Mouse (Mus musculus) ovary, postnatal 36 days (tissue): ENCODE data around the gene Mmadhc.

ENCODE experiments used
- DNase-seq: peaks from one replicate; pipeline ENCODE4 v3.0.0; 2022; ENCODE audit warnings: low spot score, mixed read lengths

Gene Mmadhc

DNA sequence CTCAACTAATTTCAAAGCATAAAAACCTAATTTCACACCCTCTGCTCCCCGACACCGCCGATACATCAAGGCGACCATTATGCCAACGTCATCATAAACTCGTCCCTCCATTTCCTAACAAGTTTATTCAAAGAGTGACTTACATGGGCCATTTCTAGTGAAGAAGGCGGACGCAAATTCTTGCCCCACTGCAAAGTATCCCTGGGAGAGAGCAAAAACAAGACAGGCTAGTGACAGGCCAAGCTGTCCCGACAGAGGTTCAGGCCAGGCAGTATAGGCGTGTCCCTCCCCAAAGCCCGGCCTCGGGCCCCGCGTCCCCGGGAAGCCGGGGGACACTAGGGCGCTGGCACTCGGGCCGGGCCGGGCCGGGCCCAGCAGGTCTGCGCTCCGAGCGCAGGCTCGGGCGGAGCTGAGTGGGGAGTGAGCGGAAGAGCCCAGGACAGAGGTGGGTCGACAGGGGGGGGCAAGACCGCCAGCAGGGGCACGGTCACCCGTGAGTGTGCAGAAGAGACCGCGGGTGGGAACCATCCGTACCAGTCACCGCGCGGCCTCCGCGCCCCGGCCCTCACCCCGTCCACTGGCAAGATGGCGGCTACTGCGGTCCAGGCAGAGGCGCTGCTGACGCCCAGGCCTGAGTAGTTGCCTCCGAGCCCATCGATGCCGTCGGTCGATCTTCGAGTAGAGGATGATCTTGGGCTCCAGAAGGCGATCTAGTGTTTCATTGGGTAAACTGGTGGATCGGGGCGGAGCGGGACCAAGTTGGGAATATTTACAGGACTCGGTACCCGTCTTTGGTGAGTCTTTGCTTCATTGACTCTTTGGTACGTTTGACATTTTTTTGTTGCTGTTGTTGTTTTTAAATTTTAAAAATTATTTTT, at the start of gene Mmadhc:
Mmadhc (minus strand) TSS at position 693 of the 878 bp plus-strand sequence.
- DNase-seq: peak; percentile 92

GRCm38 (mm10) chr2:50343598-50343997, 47.0 kb upstream of the Mmadhc start:
- DNase-seq: no peak

DNA sequence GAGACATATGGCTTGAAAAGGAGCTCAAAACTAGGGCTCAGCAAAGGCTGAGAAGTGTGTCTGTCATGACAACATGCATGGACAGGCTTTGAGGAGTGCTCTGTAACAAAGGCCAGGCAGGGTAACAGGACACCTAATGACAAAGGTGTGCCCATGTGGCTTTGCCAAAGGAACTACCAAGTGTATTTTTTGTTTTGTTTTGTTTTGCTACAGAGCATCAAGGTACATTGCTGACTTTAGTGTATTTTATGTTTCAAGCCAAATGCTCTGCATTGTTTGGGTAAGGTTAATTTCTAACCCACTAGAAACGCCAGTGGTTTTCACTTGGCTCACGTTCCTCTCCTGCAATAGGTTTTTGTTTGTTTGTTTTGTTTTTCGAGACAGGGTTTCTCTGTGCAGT, 42.5 kb upstream of the Mmadhc start:
- DNase-seq: no peak

DNA sequence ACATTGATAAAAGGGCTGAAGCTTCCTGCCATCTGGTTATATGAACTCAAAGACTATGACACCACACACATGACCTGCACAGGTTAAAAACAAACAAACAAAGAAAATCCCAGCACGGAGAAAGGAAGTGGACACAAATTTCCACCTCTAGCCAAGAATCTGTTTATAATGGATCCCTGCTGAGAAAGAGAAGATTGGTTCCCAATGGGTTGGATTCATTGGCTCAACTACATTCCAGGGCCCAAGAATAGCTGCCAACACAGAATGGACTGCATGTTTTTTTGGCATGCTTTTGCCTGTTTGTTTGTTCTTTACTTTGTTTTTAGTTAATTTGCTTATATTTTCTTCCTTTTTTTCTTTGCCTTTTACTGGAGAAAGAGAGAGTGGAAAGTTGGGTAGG, 41.0 kb upstream of the Mmadhc start:
- DNase-seq: no peak

DNA sequence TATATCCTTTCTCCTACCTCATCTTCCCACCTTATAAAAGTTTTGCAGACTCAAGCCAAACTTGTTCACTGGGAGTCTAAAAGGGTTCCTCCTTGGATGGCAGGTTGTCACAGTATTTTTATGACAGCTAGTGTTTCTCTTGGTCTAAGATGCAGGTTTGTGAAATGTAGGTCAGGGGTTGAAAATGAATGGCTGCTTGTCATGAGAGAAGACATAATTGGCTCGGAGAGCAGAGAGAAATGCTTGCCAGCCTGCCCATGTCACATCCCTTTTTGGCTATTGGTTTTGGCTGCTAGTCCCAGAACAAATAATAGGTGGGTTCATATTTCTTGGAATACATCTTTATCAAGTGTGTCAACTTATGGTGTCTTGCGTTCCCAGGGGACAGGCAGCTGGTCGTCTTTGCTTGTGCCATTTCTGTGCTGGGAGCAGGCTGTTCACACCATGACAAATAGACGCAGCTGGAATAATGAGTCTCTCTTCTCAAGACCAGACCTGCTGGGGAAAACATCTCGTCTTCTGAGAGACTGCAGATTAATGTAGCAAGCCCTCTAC, 35.2 kb upstream of the Mmadhc start:
- no peak for DNase-seq

GRCm38 (mm10) chr2:50328181-50328580, 31.6 kb upstream of the Mmadhc start:
- no peak for DNase-seq

DNA sequence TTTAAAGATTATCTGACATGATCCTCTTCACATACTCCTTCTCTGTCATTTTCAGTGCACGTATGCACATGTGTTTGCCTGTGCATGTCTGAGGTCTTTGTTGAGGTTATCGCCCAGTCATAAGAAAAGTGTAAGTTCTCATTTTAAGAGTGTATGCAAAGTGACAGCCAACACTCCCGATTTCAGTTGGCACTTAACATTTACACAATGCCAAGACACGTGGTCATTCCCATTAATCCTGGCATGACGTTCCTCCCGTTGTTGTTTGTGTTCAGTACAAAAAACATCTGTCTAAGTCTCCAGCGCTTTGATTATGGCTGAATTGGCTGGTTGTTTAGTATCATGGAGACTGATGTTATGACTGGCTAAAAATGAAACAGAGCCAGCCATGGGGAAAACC, 28.2 kb upstream of the Mmadhc start:
- DNase-seq: no peak

DNA sequence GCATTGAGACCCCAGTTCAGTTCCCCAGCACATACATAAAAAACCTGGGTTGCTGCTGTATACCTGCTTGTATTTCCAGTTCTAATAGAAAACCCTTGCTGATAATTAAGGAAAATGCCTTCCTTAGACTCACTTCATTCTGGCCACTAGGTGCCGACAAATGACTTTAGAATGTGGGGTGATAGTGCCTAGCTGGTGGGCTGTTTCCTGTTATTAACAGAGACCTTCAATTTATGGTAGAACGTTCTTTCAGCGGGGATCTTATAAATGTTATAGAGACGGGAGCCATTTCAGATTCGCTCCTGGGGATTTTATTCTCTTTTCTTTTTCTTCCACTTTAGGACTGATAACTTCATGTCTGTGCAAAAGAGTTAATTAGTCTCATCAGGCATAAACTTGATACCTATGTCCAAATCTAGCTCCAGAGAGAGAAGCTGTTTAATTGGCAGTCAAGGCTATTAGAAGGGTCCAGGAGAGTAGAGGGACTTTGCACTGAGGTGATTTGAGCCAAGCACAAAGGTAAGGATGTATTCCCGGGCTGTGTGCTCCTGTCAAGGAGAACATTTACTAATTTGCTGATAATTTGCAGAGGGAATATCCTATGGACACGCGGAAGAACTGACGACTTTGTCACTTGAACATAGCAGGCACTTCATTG, 10.2 kb upstream of the Mmadhc start:
- DNase-seq: peak; percentile 5

DNA sequence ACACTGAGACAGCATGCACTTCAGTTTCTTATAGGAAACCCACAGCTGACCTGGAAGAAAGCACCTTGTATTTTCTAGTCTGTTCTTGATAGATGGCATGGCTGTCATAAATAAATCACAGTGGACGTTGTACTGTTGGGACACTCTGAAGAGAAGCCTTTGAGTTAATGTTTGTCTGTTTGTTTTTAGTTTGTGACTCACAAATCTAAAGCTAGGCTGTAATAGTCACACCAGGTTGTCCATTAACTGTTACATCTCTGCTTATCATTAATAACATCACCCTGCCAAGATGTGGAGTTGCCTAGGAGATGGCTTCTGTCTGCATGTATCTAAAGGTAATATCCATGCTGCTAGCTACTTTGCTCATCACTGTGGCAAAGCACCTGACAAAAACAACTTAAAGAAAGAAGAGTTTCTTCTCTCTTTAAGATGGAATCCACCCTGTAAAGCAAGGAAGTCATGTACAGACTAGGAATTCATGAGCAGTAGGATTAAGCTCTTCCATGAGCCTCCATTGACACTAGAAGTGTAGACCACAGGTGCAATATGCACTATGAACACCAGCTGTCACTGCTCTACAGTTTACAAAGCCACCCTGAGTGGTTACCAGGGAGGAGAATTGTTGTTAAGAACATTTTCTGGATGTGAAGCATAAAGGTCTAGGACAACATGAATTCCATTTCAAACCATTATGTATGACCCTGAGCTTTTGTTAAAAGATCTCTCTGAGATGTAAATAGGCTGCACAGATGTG, 8.4 kb upstream of the Mmadhc start:
- DNase-seq: no peak

GRCm38 (mm10) chr2:50296987-50297350, 368 bp upstream of the Mmadhc start:
- no peak for DNase-seq

DNA sequence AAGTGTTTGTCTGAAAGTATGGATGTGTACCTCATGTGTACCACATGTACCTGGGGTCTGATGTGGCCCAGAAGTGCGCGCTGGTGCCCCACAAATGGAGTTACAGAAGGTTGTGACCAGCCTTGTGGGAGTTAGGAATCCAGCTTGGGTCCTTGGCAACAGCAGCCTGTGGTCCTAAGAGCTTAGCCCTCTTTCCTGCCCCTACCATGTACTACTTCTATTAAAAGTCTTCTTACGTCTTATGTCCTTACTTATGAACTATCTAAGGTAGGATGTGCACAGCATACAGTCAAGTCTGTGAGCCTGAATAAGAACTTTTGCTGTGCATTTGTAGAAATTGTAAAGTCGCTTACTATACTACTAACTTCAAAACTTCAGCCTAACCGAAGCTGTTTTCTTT, 1.0 kb downstream of the Mmadhc start:
- no peak for DNase-seq

DNA sequence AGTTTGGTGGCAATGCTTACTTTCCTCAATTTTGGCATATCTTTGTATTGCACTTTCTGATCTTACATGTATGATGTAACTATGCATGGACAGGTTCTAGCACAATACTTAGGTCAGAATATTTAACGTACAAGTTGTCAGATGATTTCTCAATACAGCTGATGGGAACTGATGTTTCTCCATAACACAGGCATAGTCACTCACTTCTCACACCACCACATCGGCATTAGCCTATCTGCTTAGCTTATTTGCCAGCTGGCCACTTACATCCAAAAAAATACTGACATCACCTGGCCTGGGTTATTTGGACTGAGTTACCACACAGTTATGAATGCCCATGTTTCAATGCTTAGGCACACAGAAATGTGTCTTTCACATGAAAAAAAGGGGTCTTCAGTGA, 2.5 kb downstream of the Mmadhc start:
- no peak for DNase-seq

DNA sequence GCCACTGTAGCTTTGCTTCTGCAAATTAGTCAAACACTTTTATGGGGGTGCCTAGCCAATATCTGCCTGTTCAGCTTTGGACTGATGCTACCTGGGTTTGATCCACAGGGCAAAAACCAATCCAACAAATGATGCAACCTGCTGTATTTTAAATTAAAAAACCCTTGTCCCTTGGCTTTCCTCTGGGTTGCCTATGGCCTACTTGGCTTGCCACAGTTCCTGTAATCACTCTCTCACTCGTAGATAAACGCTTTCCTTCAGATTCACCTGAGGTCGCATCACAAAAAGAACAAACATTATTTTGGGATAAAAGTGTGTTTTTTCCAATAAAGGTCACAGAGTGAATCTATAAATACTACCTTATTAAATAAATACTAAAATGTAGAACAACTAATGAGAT, 3.0 kb downstream of the Mmadhc start:
- no peak for DNase-seq

DNA sequence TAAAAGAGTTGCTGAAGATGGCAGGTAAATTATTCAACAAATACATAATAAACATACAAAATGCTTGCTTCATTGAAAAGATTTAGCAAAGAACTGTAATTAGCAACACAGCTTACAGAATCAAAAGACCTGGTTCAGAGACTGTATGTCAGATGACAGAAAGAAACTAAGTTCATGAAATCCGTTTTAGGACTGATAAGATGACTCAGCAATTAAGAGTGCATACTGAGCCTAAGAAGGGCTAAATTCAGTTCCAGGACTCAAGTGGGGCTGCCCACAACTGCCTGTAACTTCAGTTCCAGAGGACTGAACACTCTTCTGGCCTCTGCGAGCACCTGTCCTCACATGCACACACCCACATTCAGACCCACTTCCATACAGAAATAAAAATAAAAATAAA, 4.7 kb downstream of the Mmadhc start:
- no peak for DNase-seq

GRCm38 (mm10) chr2:50290754-50291153, 5.8 kb downstream of the Mmadhc start:
- no peak for DNase-seq

- no peak for DNase-seq
Measured at GRCm38 (mm10) chr2:50284781-50285180, 11.8 kb downstream of the Mmadhc start.

DNA sequence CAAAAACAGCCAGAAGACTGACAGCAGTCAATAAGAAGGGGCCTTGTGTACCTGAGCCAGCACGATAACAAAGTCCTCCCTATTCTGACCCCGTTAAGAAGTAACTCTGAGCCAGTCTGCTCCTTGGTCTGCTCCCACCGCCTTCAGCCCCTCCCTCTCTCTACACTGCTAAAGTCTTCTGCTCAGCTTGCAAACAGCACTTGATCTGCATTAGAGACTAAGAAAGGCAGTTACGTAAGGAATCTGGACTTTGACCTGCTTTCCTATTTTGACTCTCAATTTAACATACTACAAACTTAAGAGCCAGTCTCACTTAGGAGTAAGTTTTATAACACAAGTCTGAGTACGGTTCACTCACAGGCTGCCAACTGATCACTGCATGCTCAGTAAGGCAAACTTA, 12.6 kb downstream of the Mmadhc start:
- DNase-seq: no peak

DNA sequence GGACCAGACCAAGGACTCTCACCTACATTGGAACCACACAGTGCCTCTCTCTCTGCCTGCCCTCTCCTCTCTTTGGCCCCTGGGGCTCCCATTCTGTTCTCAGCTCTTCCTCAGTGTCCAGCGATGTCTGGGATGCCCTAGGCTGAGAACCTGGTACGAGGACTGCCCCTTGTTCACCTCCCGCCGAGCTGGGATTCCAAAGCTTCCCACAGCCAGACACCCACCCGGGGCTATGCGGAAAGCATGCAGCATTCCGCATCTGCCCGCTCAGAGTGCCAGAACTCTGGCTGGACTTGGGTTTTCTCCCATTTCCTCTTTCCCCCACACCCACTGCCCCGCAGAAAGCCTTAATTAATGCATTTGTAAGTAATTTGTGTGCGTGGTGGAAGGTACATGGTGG, 19.9 kb downstream of the Mmadhc start:
- DNase-seq: no peak

GRCm38 (mm10) chr2:50273415-50273814, 23.2 kb downstream of the Mmadhc start:
- DNase-seq: no peak

- no peak for DNase-seq
Measured at GRCm38 (mm10) chr2:50272165-50272564, 24.4 kb downstream of the Mmadhc start.

GRCm38 (mm10) chr2:50268514-50268913, 28.1 kb downstream of the Mmadhc start:
- no peak for DNase-seq

GRCm38 (mm10) chr2:50267046-50267445, 29.6 kb downstream of the Mmadhc start:
- no peak for DNase-seq
